ENCODE assay signal across 13 mouse cellular contexts in the genomic region with DNA sequence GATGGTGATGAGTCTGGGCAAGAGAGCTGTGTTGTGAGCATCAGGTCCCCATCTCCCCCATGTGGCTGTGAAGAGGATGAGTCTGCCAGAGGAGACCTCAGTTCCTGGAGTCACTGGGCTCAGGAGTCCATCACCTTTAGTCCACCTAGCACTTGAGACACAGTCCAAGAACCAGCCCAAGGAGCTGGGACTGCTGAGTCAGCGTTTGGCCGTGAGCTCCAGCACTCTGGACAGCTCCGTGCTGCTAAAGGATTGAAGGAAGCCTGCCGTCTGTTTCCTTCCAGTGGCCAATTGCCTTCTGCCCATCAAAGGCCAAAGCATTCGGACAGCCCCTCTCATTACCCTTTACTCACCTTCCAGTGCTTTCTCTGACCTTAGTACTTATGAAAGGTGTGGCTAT. TPM values are rescaled to one million over a fixed set of nuclear protein-coding genes. Genes with fewer than 3 reads are reported as not detected.
DNase-seq lines count a peak whose midpoint lies in the region; ATAC-seq lines count a peak whose summit lies in the region.
"Had no signal": no experiment of that assay in that cellular context is flagged by ENCODE, and none has a peak within 500 bp of the region (broad histone marks: within the 10 kb centered on the region; RNA-seq: fewer than 3 reads in every experiment).

No protein-coding gene starts in this region.

- no peak for ATAC-seq in activated CD4-positive, CD25-positive, alpha-beta regulatory T cell, adult 4 months

- intact Hi-C loops in heart, postnatal 14 days (cut with DNase I) = no loop called here

- peak; percentile 41 to 59 for DNase-seq in heart, postnatal 14 days
- DNase-seq in heart, adult 9 months (ENCODE audit: low spot score in 2 of 2) = no peak
- DNase-seq in thymus, postnatal 4 days = peak; percentile 12
- no peak for DNase-seq in thymus, postnatal 25 days
- DNase-seq in hindlimb bud, embryonic 11.5 days (ENCODE audit: extremely low spot score, low read depth, low spot score) = peak; percentile 39
- DNase-seq in testis, postnatal 14 days (ENCODE audit: low spot score) = peak; percentile 10
- DNase-seq in cerebellum, adult 18-20 months = no peak
- DNase-seq: thymus, adult 2 months had no signal

RNA-seq across cellular contexts. Expression of gene Hmgb4, which starts 12.1 kb away (rescaled TPM):
- total RNA-seq in heart, postnatal 14 days (2021) = not detected
- polyA plus RNA-seq in activated CD4-positive, CD25-positive, alpha-beta regulatory T cell, adult 4 months (2017; shearing (Covaris generic)) = not detected
- total RNA-seq: common myeloid progenitor, adult 5-6 weeks had no signal
- polyA plus RNA-seq: heart, embryonic 14.5 days; limb, embryonic 12.5 days; neural tube, embryonic 12.5 days; thymus, adult 2 months had no signal

Comparison
In these comparisons a context has a peak if more than half of its experiments do, and no peak if none do; other contexts are left out.
1. DNase-seq: peak in heart, postnatal 14 days (2 of 2), thymus, postnatal 4 days (single experiment), hindlimb bud, embryonic 11.5 days (single experiment) and testis, postnatal 14 days (single experiment); none in heart, adult 9 months (0 of 2), thymus, postnatal 25 days (single experiment) and cerebellum, adult 18-20 months (0 of 2).